Mouse (Mus musculus): ENCODE measurements around the gene Wnt11. TPM values are rescaled to one million over a fixed set of nuclear protein-coding genes. Genes with fewer than 3 reads are reported as not detected.

Gene Wnt11
- polyA plus RNA-seq, 1 experiment from 2014 or later, result 0.80 TPM

DNA sequence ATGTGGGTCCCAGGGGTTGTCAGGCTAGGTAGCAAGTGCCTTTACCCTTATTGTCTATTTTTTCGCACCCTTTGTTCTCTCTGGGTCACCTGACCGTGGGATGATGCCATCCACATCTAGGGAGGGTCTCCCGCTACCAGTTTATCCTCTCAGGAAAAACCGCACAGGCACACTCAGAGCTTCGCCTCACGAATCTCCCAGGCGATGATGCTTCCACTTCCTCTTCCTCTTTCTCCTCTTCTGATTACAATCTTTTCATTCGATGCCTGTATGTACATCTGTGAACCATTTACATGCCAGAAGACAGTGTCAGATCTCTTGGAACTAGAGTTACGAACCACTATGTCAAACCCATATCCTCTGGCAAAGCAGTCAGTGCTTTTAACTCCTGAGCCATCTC, 31.7 kb upstream of the Wnt11 start:
- 82% methylated on average over 9 of the region's 9 CpGs for WGBS
- no peak overlapping the region for H3K4me3 ChIP-seq (ENCODE audit: low read depth, low read length)
- H3K9me3 ChIP-seq (ENCODE audit: control insufficient read depth), result no peaks in the 10 kb centered on the region
- no peak overlapping the region for H3K27ac ChIP-seq (ENCODE audit: low read depth, low read length)
- no peak for ATAC-seq
- H3K36me3 ChIP-seq (ENCODE audit: control insufficient read depth, insufficient read depth), result no peaks in the 10 kb centered on the region
- no peaks in the 10 kb centered on the region for H3K4me1 ChIP-seq (replicated peaks; ENCODE audit: control insufficient read depth, insufficient read depth, low read length)
- no peak for TF ChIP-seq CTCF (IDR thresholded peaks at IDR 0.05; ENCODE audit: low read depth)
- no peak overlapping the region for H3K4me2 ChIP-seq (replicated peaks; ENCODE audit: low read depth)
- H3K27me3 ChIP-seq (replicated peaks; ENCODE audit: control insufficient read depth, insufficient read depth, low read length), result no peaks in the 10 kb centered on the region
- H3K9ac ChIP-seq (ENCODE audit: low read depth, low read length), result no peak overlapping the region

DNA sequence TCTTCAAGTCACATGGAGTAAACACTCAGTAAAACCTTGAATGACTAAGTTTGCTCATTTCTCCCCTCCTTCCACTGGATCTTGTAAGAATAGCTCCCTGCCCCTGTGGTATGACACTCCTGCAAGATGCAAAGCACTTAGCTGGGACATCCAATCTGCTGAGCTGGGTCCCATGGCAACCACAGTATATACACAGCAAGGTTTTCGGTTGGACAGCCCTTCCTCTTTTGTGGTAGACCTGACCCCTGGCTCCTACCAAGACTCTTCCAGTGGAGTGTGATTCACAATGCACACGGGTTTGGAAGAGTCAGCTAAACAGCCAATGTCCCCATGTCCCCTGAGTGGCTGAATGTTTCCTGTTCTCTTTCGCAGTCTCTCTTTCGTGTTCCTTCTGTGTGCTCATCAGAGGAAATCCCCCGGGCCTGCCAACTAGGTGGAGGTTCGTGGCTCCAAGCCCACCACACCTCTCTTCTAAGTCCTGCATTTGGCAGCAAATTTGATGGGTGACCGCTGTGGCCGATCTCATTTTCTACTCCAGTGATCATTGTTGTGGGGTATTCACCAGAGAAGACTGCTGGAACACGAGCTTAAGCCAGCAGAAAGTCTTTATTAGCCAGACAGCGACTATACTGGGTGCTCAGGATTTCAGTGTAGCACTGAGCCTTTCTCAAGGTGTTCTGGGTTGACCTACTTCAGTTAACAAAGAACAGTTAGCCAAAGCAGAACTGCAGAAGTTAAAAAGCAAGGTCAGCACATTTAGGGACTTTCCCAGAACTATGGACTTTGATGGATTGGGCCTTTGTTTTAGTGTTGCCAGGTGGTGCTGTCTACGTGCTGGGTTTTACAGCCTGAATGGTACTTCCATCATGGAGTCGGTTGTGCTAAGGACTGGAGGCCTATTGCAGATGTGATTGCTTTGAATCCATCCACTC, 29.8 kb upstream of the Wnt11 start:
- no peak overlapping the region for H3K4me2 ChIP-seq (replicated peaks; ENCODE audit: low read depth)
- H3K27me3 ChIP-seq (replicated peaks; ENCODE audit: control insufficient read depth, insufficient read depth, low read length), result 0 out of 2 replicates have a peak, but pooled peaks cover 2% of the 10 kb centered on the region
- no peaks in the 10 kb centered on the region for H3K4me1 ChIP-seq (replicated peaks; ENCODE audit: control insufficient read depth, insufficient read depth, low read length)
- 59% methylated on average over 12 of the region's 12 CpGs for WGBS
- no peaks in the 10 kb centered on the region for H3K9me3 ChIP-seq (ENCODE audit: control insufficient read depth)
- no peak for TF ChIP-seq CTCF (IDR thresholded peaks at IDR 0.05; ENCODE audit: low read depth)
- ATAC-seq, result no peak
- H3K36me3 ChIP-seq (ENCODE audit: control insufficient read depth, insufficient read depth), result no peaks in the 10 kb centered on the region
- no peak overlapping the region for H3K27ac ChIP-seq (ENCODE audit: low read depth, low read length)
- no peak overlapping the region for H3K4me3 ChIP-seq (ENCODE audit: low read depth, low read length)
- no peak overlapping the region for H3K9ac ChIP-seq (ENCODE audit: low read depth, low read length)

DNA sequence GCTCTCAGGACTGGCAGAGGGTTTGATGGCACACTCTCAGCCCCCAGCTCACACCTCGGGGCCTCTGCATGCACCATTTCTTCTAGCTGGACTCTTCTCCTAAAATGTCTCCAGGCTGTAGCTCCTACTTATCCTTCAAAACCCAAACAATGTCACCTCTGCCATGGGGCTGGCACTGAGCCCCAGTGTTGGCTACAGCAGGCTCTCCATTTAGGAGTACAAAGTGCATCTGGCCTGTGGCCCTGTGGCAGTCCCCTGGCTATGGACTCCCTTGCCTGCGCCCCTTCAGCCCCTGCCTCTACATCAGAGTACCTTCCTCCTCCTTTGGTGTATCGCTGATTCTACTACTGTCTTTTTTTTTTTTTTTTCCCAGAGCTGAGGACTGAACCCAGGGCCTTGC, 28.0 kb upstream of the Wnt11 start:
- TF ChIP-seq CTCF (IDR thresholded peaks at IDR 0.05; ENCODE audit: low read depth), result no peak
- no peak for ATAC-seq
- Histone ChIP-seq H3K9ac (ENCODE audit: low read depth, low read length) (no peak overlapping the region), H3K4me3 (ENCODE audit: low read depth, low read length) (no peak overlapping the region), H3K36me3 (ENCODE audit: control insufficient read depth, insufficient read depth) (no peaks in the 10 kb centered on the region), H3K9me3 (ENCODE audit: control insufficient read depth) (no peaks in the 10 kb centered on the region), H3K4me2 (replicated peaks; ENCODE audit: low read depth) (no peak overlapping the region), H3K27ac (ENCODE audit: low read depth, low read length) (no peak overlapping the region), H3K27me3 (replicated peaks; ENCODE audit: control insufficient read depth, insufficient read depth, low read length) (0 out of 2 replicates have a peak, but pooled peaks cover 2% of the 10 kb centered on the region), H3K4me1 (replicated peaks; ENCODE audit: control insufficient read depth, insufficient read depth, low read length) (no peaks in the 10 kb centered on the region)
- WGBS, result 95% methylated on average over 3 of the region's 3 CpGs

DNA sequence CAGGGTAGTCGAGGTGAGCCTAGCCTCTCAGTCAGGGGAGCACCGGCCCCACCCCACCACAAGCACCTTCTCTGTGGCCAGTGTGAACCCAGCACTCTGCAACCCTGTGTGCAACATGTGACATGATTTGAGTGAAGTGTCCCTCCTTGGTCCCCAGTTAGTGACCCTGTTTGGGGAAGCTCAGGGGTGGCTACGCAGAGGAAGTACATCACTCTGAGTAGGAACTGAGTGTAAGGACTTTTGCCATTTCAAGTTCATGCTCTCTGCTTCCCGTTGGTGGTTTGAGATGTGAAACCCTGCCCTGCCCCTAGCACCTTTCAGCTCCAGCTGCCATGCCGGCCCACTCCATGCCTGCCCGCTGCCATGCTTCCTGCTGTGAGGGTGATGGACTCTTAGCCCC, 25.5 kb upstream of the Wnt11 start:
- H3K36me3 ChIP-seq (ENCODE audit: control insufficient read depth, insufficient read depth), result no peaks in the 10 kb centered on the region
- no peak for TF ChIP-seq CTCF (IDR thresholded peaks at IDR 0.05; ENCODE audit: low read depth)
- no peak overlapping the region for H3K9ac ChIP-seq (ENCODE audit: low read depth, low read length)
- no peak overlapping the region for H3K4me2 ChIP-seq (replicated peaks; ENCODE audit: low read depth)
- no peak overlapping the region for H3K4me3 ChIP-seq (ENCODE audit: low read depth, low read length)
- 85% methylated on average over 6 of the region's 6 CpGs for WGBS
- H3K9me3 ChIP-seq (ENCODE audit: control insufficient read depth), result no peaks in the 10 kb centered on the region
- no peaks in the 10 kb centered on the region for H3K4me1 ChIP-seq (replicated peaks; ENCODE audit: control insufficient read depth, insufficient read depth, low read length)
- H3K27ac ChIP-seq (ENCODE audit: low read depth, low read length), result no peak overlapping the region
- H3K27me3 ChIP-seq (replicated peaks; ENCODE audit: control insufficient read depth, insufficient read depth, low read length), result 0 out of 2 replicates have a peak, but pooled peaks cover 2% of the 10 kb centered on the region
- no peak for ATAC-seq

DNA sequence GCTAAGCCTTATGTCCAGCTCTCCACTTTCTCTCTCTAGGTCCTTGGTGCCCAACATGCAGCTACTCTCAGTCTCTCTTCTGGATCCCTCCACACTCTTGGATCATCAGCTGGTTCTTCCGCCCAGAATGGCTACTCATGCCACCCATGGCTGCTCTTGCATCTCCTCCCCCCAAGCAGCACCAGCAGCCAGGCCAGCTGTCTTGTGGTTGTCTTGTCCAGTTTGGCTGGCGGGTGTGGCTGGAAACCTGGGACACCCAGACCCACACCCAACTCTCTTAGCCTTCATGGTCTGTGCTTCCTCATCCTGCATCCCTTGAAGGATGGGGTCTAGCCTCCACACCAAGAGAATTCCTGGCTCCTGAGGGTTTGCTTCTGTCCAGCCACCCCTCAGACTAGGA, 24.3 kb upstream of the Wnt11 start:
- Histone ChIP-seq H3K4me3 (ENCODE audit: low read depth, low read length) (no peak overlapping the region), H3K27me3 (replicated peaks; ENCODE audit: control insufficient read depth, insufficient read depth, low read length) (0 out of 2 replicates have a peak, but pooled peaks cover 2% of the 10 kb centered on the region), H3K9me3 (ENCODE audit: control insufficient read depth) (no peaks in the 10 kb centered on the region), H3K36me3 (ENCODE audit: control insufficient read depth, insufficient read depth) (no peaks in the 10 kb centered on the region), H3K4me2 (replicated peaks; ENCODE audit: low read depth) (no peak overlapping the region), H3K4me1 (replicated peaks; ENCODE audit: control insufficient read depth, insufficient read depth, low read length) (no peaks in the 10 kb centered on the region), H3K27ac (ENCODE audit: low read depth, low read length) (no peak overlapping the region), H3K9ac (ENCODE audit: low read depth, low read length) (no peak overlapping the region)
- TF ChIP-seq CTCF (IDR thresholded peaks at IDR 0.05; ENCODE audit: low read depth), result no peak
- ATAC-seq, result no peak
- 98% methylated on average over 2 of the region's 2 CpGs for WGBS

DNA sequence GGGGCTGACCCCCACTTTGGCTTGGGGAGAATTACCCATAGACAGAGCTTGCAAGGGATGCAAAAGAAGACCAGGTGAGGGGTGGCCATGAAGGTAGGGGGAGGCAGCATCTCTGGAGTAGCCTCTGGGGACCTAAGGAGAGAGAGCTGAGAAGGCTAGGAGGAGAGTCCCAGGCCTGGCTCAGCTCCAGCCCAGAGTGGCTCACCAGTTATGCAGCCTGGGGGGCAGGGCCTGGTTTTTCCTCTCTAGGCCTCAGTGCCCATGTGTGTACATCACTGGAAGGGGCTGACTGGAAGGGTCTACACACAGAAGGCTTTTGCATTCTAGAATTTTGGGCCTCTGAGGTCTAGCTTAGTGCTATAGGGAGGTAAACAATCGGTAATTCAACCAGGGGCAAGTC, 14.4 kb upstream of the Wnt11 start:
- H3K27ac ChIP-seq (ENCODE audit: low read depth, low read length), result no peak overlapping the region
- H3K4me3 ChIP-seq (ENCODE audit: low read depth, low read length), result no peak overlapping the region
- 96% methylated on average over 1 of the region's 1 CpGs for WGBS
- H3K36me3 ChIP-seq (ENCODE audit: control insufficient read depth, insufficient read depth), result no peaks in the 10 kb centered on the region
- no peaks in the 10 kb centered on the region for H3K9me3 ChIP-seq (ENCODE audit: control insufficient read depth)
- H3K9ac ChIP-seq (ENCODE audit: low read depth, low read length), result no peak overlapping the region
- H3K4me2 ChIP-seq (replicated peaks; ENCODE audit: low read depth), result no peak overlapping the region
- no peak for ATAC-seq
- H3K4me1 ChIP-seq (replicated peaks; ENCODE audit: control insufficient read depth, insufficient read depth, low read length), result no peaks in the 10 kb centered on the region
- H3K27me3 ChIP-seq (replicated peaks; ENCODE audit: control insufficient read depth, insufficient read depth, low read length), result no peaks in the 10 kb centered on the region; the same call in 1 of the 2 replicates
- TF ChIP-seq CTCF (IDR thresholded peaks at IDR 0.05; ENCODE audit: low read depth), result no peak

All from intestine, postnatal 0 days (tissue).